Mouse (Mus musculus): ENCODE results near the gene Cdkal1.

DNA sequence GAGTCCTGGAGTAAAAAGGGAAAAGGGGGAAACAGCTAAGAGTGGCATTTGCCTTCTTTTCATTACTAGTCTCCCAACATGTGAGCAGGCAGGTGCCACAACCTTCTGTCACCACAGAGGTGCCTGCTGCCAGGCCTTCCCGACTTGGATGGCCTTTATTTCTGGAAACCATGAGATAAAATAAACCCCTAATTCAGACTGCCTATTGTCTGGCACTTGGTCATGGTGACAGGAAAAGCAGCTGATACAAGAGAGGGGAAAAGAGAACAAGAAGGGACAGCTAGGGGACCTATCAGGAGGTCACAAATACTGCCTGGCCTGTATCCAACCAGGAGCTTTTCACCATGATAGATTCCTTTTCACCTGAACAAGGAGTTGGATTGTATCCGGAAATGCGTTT lies 466.6 kb downstream of the Cdkal1 start:
- TF ChIP-seq POLR2A (IDR thresholded peaks at IDR 0.05; ENCODE audit: borderline replicate concordance, insufficient read depth, low read length) (no peak), CTCF (IDR thresholded peaks at IDR 0.05; ENCODE audit: borderline replicate concordance, insufficient read depth, low read depth, low read length) (no peak)
